Mouse (Mus musculus) ovary, adult 18-20 months (tissue): ENCODE measurements at regions not wholly inside any gene's neighbourhood (a gene's known extent, or its start where the extent isn't known, plus 50 kb on each side); places are given as distances from the start of the nearest gene placed in this dataset.
"Not testable (repeated sequence)": the region's sequence is repeated elsewhere in the genome, so short reads cannot be mapped to it uniquely, and the experiment has no call there.

Experiments
- DNase-seq: peaks from one replicate; pipeline ENCODE4 v3.0.0; 2022; ENCODE audit warnings: low spot score, mixed read lengths

DNA sequence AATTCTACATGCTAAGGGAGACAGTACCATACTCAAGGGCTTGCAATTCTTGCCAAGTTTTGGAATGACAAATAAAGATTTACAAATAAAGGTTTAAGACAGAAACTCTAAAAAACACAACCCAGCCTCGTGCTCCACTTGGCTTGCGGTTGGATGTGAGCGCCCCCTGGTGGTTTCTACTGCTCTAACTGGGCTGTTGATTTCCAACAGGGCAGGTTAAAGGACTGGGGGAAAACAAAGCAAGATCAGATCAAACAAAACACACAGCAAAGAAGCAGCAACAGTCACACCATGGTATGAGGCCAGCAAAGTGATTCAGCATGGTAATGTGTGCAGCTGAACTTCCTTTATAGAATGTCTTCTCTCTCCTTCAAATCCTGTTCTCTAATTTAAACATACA, 339.2 kb downstream of the Adam3 start:
- peak; percentile 6 for DNase-seq

- DNase-seq, result no peak
Measured at GRCm38 (mm10) chr8:24383963-24384435, 341.7 kb downstream of the Adam3 start.

- no peak for DNase-seq
Measured at GRCm38 (mm10) chr8:24383130-24383962, 342.3 kb downstream of the Adam3 start.

DNA sequence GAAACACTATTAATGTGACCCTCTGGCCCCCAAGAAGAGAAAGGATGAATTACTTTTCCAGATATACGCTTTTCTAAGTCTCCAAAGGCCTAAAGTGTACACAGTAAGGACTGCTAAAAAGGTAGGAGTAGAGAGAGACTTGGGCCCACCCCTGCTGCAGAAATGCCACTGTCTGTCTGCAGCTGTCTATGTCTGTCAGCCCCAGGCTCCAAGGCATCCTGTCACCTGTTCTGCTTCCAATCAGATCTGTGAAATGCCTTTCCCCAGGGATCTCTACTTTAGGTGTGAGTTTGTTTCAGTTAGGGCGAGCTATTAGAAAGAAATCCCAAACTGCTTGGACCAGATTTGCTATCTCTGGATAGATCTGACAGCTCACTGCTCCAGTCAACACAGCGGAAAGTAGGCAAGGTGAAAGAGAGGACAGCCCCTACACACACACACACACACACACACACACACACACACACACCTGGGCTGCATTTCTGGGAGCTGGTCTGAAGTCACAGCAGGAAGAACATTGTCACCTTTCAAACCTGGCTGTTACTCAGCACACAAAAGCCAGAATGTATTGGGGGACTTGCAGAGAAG, 343.9 kb downstream of the Adam3 start:
- DNase-seq, result no peak

DNA sequence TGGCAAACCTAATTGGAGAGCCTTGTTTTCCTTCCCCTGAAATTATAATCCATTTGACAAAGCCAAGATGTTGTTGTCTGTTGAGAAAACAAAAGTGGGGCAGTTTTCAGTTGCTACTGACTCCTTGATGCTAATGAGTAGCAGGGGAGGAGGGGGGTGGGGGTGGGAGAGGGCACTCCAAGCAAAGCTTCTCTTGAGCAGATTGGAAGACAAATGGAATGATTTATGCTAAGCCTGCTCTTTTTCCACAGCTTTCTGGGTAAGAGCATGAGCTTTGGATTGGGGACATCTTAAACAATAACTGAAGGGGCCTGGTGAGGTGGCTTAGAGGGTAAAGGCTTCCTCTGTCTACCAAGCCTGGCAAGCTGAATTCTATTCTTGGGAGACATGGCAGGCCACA, 347.6 kb downstream of the Adam3 start:
- DNase-seq, result no peak

DNA sequence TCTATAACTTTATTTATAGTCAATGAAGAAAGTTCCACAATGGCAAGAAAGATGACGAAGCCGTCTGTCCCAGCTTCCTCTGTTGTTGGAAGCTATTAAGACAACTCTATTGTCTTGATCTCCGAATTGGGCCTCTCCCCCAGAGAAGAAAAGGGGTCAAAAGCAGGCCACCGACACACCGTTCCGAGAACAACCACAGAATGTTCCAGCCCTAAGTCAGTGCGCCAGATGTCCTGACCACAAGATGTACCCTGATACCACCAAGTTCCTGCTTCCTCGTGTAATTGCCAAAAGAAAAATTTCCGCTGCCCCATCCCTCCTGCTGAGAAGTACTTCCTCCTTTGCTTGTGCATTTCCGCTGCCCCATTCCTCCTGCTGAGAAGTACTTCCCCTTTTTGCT, 348.8 kb downstream of the Adam3 start:
- not testable (repeated sequence) for DNase-seq

DNA sequence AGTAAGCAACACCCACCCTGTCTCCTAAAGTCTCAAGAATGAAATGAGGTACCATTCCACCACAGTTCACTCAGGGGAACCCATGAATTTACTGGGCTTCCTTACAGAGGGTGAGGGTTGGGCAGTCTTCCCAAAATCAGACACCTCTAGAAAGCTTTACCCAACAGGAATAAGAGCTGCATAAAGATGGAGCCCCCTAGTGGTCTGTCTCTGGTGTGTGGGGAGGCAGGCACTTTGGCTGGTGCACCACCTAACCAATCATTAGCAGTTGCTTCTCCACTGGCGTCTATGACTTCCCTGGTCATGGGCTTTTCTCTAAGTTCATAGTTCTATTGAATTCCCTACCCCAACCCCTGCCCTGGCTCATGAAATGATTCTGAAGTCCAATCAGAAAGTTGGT, 351.1 kb downstream of the Adam3 start:
- DNase-seq, result no peak

GRCm38 (mm10) chr8:24372068-24372467, 353.6 kb downstream of the Adam3 start:
- DNase-seq, result no peak

DNA sequence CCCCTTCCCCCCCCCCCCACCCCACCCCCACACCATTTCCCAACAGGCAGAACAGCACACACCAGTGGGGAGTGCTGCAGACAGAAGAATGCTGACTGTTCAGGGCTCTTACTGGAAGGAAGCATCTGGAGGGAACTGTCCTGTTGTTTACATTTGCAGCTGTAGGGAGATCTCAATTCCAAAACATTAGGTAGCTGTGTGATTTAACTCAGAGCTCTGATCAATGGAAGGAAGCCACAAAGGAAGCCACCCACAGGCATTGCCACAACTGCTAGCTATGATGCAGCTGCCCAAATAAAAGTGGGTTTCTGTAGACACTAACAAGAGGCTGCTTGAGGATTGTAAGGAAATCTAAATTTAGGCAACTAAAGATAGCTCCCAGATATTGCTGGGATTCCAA, 359.7 kb downstream of the Adam3 start:
- DNase-seq, result no peak

DNA sequence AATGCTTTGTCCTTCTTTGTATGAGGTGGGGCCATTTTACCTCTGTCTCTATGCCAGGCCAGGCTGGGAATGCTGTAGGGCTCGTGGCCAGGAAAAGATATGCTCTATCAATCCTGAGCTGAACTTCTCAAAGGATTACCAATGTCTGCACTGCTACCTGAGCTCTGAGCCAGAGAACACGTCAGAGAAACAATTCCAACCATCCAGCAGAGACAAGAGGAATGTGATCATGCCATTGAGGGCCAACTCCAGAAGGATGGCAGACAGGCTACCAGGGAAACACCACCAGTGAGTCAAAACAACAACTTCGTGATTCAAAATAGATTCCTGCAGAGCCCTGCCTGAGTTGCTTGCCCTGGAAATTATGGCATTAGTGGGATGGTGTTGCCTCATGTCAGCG, 361.0 kb downstream of the Adam3 start:
- DNase-seq, result no peak

DNA sequence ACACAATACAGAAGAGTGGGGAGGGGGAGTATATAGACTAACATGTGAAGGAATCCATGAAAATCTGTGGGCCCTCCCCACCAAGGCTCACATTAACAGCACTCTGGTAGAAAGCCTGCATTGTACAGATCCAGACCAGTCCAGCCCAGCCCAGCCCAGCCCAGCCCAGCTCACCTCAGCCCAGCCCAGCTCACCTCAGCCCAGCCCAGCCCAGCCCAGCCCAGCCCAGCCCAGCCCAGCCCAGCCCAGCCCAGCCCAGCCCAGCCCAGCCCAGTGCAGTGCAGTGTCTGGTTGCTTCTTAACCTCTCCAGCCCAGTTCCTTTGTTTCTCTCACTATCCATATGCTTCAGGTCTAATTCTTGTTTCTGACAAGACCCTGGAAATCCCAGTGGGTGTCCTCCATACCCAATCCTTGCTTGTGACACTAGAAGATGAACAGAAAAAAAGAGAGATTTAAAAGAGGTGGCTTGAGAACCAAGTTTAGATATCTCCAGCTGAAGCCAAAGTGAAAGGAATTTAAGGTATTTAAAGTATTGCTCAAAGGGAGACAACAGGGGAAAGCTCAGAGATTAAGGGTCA, 366.5 kb downstream of the Adam3 start:
- no peak for DNase-seq

- DNase-seq, result no peak
Measured at GRCm38 (mm10) chr8:24355146-24355545, 370.5 kb downstream of the Adam3 start.

- DNase-seq, result no peak
Measured at GRCm38 (mm10) chr8:24353842-24354241, 371.8 kb downstream of the Adam3 start.

DNA sequence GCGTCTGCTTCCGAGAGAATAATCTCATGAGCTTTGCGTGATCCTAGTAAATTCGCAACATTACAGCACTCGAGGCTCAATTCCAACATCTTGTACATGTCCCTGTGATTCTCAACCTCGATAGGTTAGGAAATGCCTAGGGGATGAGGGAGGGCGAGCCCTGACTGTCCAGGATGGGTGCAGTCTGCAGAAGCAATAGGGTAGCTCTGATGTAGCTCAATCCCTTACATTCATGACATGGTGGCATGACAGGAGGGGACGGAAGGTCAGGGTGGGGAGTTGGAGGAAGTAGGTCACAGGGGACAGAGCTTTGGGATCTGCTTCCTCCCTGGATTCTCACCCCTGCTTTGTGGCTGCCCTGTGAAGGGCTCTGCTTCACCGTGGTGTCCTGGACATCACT, 373.3 kb downstream of the Adam3 start:
- DNase-seq, result no peak

DNA sequence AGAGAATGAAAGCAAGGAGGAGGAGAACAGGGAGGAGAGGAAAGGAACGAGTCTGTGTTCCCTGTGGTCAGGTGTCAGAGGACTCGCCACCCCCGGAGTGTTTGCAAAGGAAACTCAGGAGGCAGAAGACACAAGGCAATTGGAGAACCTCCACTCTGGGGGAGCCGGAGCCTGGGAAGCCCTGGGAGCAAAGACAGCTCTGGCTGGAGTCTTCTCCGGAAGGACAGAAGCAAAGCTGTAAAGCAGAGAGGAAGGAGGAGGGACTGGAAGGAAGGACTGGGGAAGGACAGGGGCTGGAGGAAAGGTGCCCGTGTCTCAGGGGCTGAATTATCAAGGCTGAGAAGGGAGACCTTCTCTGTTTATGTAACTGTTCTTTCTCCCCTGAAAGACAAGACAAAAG, 373.9 kb downstream of the Adam3 start:
- DNase-seq, result no peak

GRCm38 (mm10) chr8:24346390-24347113, 379.1 kb downstream of the Adam3 start:
- no peak for DNase-seq

DNA sequence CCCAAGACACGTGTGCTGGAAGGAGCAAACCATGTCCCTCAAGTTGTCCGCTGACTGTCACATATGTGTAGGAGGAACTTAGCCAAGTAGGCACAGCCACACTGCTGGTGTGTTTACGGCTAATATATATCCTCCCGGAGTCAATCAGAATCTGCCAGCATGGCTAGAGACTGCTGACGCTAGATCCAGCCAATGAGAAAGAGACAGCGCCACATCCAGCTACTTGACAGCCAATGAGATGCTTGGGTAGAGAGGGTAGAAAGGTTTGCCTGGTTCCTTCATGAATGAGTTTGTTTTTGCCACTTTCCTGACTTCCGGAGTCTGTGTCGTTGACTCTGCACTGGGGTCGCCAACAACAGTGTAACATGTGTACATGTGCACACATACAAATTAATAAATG, 387.0 kb downstream of the Adam3 start:
- no peak for DNase-seq

DNA sequence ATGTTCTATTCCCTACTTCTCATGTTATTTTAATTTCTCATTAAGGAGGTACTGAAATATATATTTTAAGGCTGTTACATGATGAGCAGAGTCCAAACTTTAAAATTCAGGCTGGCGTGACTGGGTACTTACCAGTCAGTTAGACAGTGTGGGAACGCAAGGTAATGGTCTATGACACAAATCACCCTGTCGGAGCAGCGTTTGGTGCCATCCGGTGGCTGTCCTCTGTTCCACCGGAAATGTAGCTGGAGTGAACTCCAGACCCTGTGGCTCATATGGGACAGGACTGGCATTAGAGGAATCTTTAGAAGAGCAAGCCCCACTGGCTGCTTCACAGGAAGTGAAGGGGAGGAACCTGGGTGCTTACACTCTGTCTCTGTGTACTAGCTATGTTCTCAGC, 388.0 kb downstream of the Adam3 start:
- DNase-seq, result no peak

- no peak for DNase-seq
Measured at GRCm38 (mm10) chr8:24335709-24336108, 389.9 kb downstream of the Adam3 start.

GRCm38 (mm10) chr8:24333705-24334104, 391.9 kb downstream of the Adam3 start:
- no peak for DNase-seq

GRCm38 (mm10) chr8:24310893-24311292, 414.8 kb downstream of the Adam3 start:
- DNase-seq, result no peak

DNA sequence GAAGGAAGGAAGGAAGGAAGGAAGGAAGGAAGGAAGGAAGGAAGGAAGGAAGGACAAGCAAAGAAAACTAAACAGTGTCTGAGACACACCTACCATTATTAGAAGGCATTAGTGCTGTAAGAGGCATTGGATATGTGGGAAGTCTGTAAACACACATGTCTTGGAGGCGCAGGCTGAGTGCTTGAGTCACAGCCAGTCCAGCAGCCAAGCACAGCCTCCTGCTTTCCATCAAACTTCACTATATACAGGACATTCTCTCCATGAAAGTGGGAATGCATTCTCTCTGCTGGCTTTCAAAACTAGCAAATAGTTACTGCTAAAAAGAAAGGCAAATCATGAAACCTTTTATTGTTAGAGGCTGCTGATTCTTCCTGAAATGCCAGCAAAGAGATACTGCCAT, 431.1 kb downstream of the Adam3 start:
- no peak for DNase-seq

DNA sequence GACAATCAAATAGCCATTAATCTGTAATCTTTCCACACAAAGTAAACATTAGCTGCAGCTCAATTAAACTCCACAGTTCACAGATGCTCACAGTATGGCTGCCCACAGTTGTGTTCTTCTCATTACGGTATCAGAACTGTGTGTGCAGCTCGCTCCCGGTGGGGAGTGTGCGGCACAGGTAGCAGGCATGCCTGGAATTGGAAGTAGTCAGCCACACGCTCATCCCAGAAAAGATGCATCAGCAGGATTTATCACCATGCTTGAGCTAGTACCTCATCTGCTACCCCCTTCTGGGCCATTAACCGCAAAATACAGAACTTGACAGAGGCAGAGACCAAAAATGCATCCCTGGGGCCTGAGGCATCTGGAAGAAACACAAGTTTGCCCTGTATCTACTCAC, 437.8 kb downstream of the Adam3 start:
- no peak for DNase-seq
